Mouse (Mus musculus): ENCODE measurements around the gene Ogn. TPM values are rescaled to one million over a fixed set of nuclear protein-coding genes. Genes with fewer than 3 reads are reported as not detected.

Gene Ogn
- total RNA-seq, 2 experiments from 2014 or later: 4.2 to 4.5 TPM

GRCm38 (mm10) chr13:49644731-49645529 lies 37.1 kb downstream of the Ogn start:
- peak in 1 of 2 experiments; percentile 6 for DNase-seq (ENCODE audit: low spot score in 2 of 2)

GRCm38 (mm10) chr13:49646019-49646418 lies 38.2 kb downstream of the Ogn start:
- no peak for DNase-seq (ENCODE audit: low spot score in 2 of 2)

GRCm38 (mm10) chr13:49651136-49651535 lies 43.3 kb downstream of the Ogn start:
- DNase-seq (ENCODE audit: low spot score in 2 of 2): no peak

GRCm38 (mm10) chr13:49651781-49652351 lies 44.0 kb downstream of the Ogn start:
- DNase-seq (ENCODE audit: low spot score in 2 of 2): no peak

GRCm38 (mm10) chr13:49652481-49653179 lies 44.8 kb downstream of the Ogn start, which contains the start of the genes Cenpp and Nol8:
TSS of gene Cenpp (minus strand) at chr13:49652785.
TSS of gene Nol8 (plus strand) at chr13:49653078.
- DNase-seq (ENCODE audit: low spot score in 2 of 2): peak; percentile 99 to 100

GRCm38 (mm10) chr13:49653180-49653541 lies 45.3 kb downstream of the Ogn start:
- no peak for DNase-seq (ENCODE audit: low spot score in 2 of 2)

Other genes starting within 250 kb of the Ogn start
- gene Ippk, start 186.8 kb upstream of the Ogn start, total RNA-seq (2021): 10 to 100 TPM; 16.4 to 16.8 TPM
- 1 to 10 TPM; 1.5 to 1.8 TPM for gene Tes3-ps, start 114.7 kb upstream of the Ogn start, total RNA-seq (2021)
- gene Ecm2, start 103.2 kb upstream of the Ogn start, total RNA-seq (2021): 1 to 10 TPM; 3.0 to 3.4 TPM
- 1 to 10 TPM; 1.2 to 1.8 TPM for gene Aspn, start 63.6 kb upstream of the Ogn start, total RNA-seq (2021)
- under 1 TPM; 0.66 to 0.85 TPM for gene Omd, start 25.6 kb upstream of the Ogn start, total RNA-seq (2021)
- gene Cenpp, start 44.7 kb downstream of the Ogn start, total RNA-seq (2021): 1 to 10 TPM; 1.3 to 1.8 TPM
- 10 to 100 TPM; 23.5 to 30.2 TPM for gene Nol8, start 45.0 kb downstream of the Ogn start, total RNA-seq (2021)
- gene Iars, start 74.1 kb downstream of the Ogn start, total RNA-seq (2021): 10 to 100 TPM; 64.7 to 73.0 TPM
- not detected for gene Gm30302, start 191.0 kb downstream of the Ogn start, total RNA-seq (2021)

All from layer of hippocampus, postnatal 10 days (tissue).